Mouse (Mus musculus) embryonic facial prominence, embryonic 14.5 days (tissue): ENCODE measurements around the gene Cnga3. TPM values are rescaled to one million over a fixed set of nuclear protein-coding genes. Genes with fewer than 3 reads are reported as not detected.
A peak's percentile ranks its signal among the peaks of the same experiment; 100 is the strongest.

Source experiments
- ATAC-seq: fragments of 200-750 bp; cut with Nextera tagmentation; 2 replicates; pipeline ENCODE4 v1.8.0; 2017; ENCODE audit warnings: low read depth, moderate number of reproducible peaks, moderate TSS enrichment
- DNase-seq: peaks from one replicate; pipeline ENCODE4 v3.0.0-alpha.2; 2015; ENCODE audit warnings: low spot score
- H3K27ac ChIP-seq: fragments of 300-500 bp; sonication (generic); replicated peaks from 2 replicates; pipeline ENCODE4 v1.5.1; 2014; ENCODE audit warnings: low read depth, mild to moderate bottlenecking, low read length, moderate library complexity
- H3K27me3 ChIP-seq: fragments of 300-500 bp; sonication (generic); replicated peaks from 2 replicates; pipeline ENCODE4 v1.6.1; 2014; ENCODE audit warnings: low read length; ENCODE audit not compliant: control insufficient read depth, insufficient read depth
- H3K36me3 ChIP-seq: fragments of 300-500 bp; sonication (generic); 2 replicates; pipeline ENCODE4 v1.6.1; 2014; ENCODE audit warnings: low read length, mixed read lengths; ENCODE audit not compliant: control insufficient read depth, insufficient read depth
- H3K4me1 ChIP-seq: fragments of 300-500 bp; sonication (generic); 2 replicates; pipeline ENCODE4 v1.6.1; 2014; ENCODE audit warnings: antibody characterized with exemption, low read length; ENCODE audit not compliant: control insufficient read depth, insufficient read depth
- H3K4me2 ChIP-seq: fragments of 300-500 bp; sonication (generic); 2 replicates; pipeline ENCODE4 v1.6.1; 2014; ENCODE audit warnings: low read depth, mild to moderate bottlenecking, low read length, moderate library complexity, mixed read lengths
- H3K4me3 ChIP-seq: fragments of 300-500 bp; sonication (generic); 2 replicates; pipeline ENCODE4 v1.5.1; 2014; ENCODE audit warnings: low read depth, mild to moderate bottlenecking, low read length
- H3K9ac ChIP-seq: fragments of 300-500 bp; sonication (generic); 2 replicates; pipeline ENCODE4 v1.6.1; 2014; ENCODE audit warnings: low read depth, mild to moderate bottlenecking, low read length, moderate library complexity, mixed read lengths
- H3K9me3 ChIP-seq: fragments of 300-500 bp; sonication (generic); 2 replicates; pipeline ENCODE4 v1.6.1; 2016; ENCODE audit warnings: low read length; ENCODE audit not compliant: control insufficient read depth
- WGBS: fragments of 180-500 bp; shearing (Covaris S2); extraction: QIAGEN DNeasy Blood & Tissue Kit; methylation state at CpG from one replicate; pipeline ENCODE4 v1.1.7; 2014; 5-methylcytosine and 5-hydroxymethylcytosine counted together
- polyA plus RNA-seq: library from polyadenylated mRNA; unstranded; fragments of >200 nt; fragmentation: Nextera tagmentation; extraction: Ambion mirVana; gene quantifications from 2 replicates; pipeline ENCODE4 v1.2.1, GENCODE M21; 2014

The Cnga3 gene
- polyA plus RNA-seq, 1 experiment from 2014 or later = 0.22 TPM

- H3K4me3 ChIP-seq = no peak overlapping the region
- no peaks in the 10 kb centered on the region; the same call in 1 of the 2 replicates for H3K27me3 ChIP-seq
- no peaks in the 10 kb centered on the region for H3K4me1 ChIP-seq
- no peak overlapping the region for H3K4me2 ChIP-seq
- 87% methylated on average over 9 of the region's 9 CpGs for WGBS
- no peak overlapping the region for H3K27ac ChIP-seq
- no peak overlapping the region for H3K9ac ChIP-seq
- H3K9me3 ChIP-seq = no peaks in the 10 kb centered on the region
- no peaks in the 10 kb centered on the region for H3K36me3 ChIP-seq
- DNase-seq (no peak), ATAC-seq (no peak)
Measured at GRCm38 (mm10) chr1:37212375-37212774, 1.9 kb upstream of the Cnga3 start.

DNA sequence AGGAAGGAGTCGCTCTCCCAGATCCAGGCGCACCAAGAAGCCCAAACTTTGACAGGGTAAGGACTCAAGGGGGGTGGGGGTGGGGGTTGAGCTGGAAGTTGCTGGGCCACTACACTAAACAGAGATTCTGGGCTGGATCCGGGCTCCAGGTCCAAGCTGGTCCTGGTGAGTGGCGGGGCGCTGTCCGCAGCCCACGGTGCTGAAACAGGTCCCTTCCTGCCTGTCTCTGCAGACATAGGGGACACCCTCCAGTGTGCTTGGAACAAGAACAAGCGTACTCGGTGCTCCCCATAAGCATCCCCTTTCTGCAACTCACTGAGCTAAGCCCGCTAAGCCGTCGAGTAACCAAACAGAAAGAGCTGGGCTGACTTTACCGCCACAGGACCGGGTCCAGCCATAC, 4.2 kb downstream of the Cnga3 start:
- DNase-seq (peak; percentile 69), ATAC-seq (no peak)
- 3% methylated on average over 10 of the region's 14 CpGs for WGBS
- Histone ChIP-seq H3K4me2 (no peak overlapping the region), H3K4me1 (no peaks in the 10 kb centered on the region), H3K9ac (no peak overlapping the region), H3K36me3 (no peaks in the 10 kb centered on the region), H3K27ac (no peak overlapping the region), H3K27me3 (no peaks in the 10 kb centered on the region; the same call in 1 of the 2 replicates), H3K4me3 (no peak overlapping the region), H3K9me3 (no peaks in the 10 kb centered on the region)

DNA sequence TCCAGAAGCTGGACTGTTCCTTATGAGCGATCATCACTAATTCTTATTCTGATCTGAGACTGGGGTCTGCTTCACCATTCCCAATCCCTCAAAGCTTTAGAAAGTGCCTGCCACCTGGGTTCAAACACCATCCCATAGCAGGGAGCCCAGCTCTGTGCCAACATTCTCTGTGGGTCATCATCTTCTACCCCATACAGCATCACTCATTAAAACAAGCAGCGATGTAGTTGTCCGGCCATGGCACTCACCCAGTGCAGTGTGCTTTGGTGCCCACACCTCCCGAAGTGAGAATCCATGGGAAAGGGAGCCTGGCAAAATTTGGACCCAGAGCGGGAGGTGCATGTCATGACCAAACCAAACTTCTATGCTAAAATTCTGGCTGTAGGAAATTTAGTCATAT, 5.4 kb downstream of the Cnga3 start:
- WGBS = 82% methylated on average over 5 of the region's 5 CpGs
- DNase-seq = no peak
- H3K9me3 ChIP-seq = no peaks in the 10 kb centered on the region
- H3K9ac ChIP-seq = no peak overlapping the region
- no peak overlapping the region for H3K27ac ChIP-seq
- H3K36me3 ChIP-seq = no peaks in the 10 kb centered on the region
- no peak for ATAC-seq
- no peak overlapping the region for H3K4me3 ChIP-seq
- H3K4me1 ChIP-seq = no peaks in the 10 kb centered on the region
- no peaks in the 10 kb centered on the region; the same call in 1 of the 2 replicates for H3K27me3 ChIP-seq
- H3K4me2 ChIP-seq = no peak overlapping the region

GRCm38 (mm10) chr1:37220134-37220907, 6.1 kb downstream of the Cnga3 start:
- 37% methylated on average over 6 of the region's 6 CpGs for WGBS

DNA sequence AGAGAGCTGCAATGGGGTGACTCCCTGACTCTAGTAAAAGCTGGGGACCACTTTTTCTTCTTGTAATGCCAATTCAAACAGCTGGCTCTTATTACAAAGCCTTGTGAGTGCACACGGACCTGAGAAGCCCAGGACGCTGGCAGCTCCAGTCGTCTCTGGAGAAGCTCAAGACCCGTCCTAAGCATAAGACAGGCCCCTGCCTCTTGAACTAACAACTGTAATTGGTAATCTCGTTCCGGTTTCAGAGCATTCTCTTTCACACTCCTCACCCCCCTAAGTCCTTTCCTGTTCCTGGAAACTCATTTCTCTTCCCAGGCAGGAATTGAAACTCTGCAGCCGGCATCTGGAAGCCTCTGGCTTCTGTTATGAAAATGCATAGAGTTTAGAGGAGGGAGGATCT, 7.8 kb downstream of the Cnga3 start:
- Histone ChIP-seq H3K4me2 (no peak overlapping the region), H3K9me3 (no peaks in the 10 kb centered on the region), H3K9ac (no peak overlapping the region), H3K27ac (no peak overlapping the region), H3K36me3 (no peaks in the 10 kb centered on the region), H3K4me3 (no peak overlapping the region), H3K27me3 (no peaks in the 10 kb centered on the region; the same call in 1 of the 2 replicates), H3K4me1 (no peaks in the 10 kb centered on the region)
- WGBS = 38% methylated on average over 7 of the region's 7 CpGs
- ATAC-seq (no peak), DNase-seq (no peak)

More at GRCm38 (mm10) chr1:37220134-37220907, 6.1 kb downstream of the Cnga3 start:
- Histone ChIP-seq H3K9ac (no peak overlapping the region), H3K4me3 (no peak overlapping the region), H3K9me3 (no peaks in the 10 kb centered on the region), H3K4me2 (no peak overlapping the region), H3K4me1 (no peaks in the 10 kb centered on the region), H3K36me3 (no peaks in the 10 kb centered on the region), H3K27me3 (no peaks in the 10 kb centered on the region; the same call in 1 of the 2 replicates), H3K27ac (no peak overlapping the region)
- DNase-seq = peak; percentile 72
- peak; percentile 85; the same call in 1 of the 2 replicates for ATAC-seq

DNA sequence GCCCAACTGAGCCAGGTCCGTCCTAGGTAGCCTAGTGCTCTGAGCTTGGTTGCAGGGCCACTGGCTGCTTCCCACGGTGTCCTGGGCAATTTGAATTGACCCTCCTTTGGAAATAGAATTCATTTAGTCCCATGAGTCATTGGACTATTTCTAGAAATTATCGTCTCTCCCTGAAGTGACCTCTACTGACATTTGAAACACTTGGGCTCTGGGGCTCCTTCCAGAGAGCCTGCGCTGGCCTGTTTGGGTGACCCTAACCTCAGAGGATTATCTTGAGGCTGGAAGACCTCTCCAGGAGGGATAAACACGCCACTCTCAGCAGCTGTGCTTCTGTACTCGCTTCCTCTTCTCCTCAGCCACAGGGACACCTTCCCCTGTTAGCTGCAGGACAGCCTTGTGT, 16.2 kb downstream of the Cnga3 start:
- ATAC-seq = no peak

DNA sequence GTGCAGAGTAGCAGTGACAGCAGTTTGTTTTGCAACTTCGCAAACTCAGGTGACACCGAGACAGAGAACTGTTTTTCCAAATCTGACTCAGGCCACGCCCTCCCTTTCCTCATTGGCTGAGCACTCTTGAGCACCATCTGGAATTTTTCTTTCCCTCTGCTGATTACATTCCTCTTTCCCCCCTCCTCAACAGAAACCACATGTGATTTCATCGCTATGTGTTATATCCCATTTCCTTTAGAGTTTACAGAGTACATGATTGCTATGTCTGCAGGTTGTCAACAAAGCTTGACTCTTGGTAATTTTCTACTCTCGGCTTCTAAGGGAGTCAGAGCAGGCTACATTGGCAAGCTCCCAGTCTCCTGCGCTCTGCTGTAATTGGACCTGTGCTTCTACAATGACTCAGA, 17.1 kb downstream of the Cnga3 start:
- H3K27ac ChIP-seq = no peak overlapping the region
- WGBS = 19% methylated on average over 6 of the region's 6 CpGs
- peak overlapping the region; percentile 20; the same call in 1 of the 2 replicates for H3K4me2 ChIP-seq
- no peak overlapping the region; the same call in 1 of the 2 replicates for H3K4me3 ChIP-seq
- no peaks in the 10 kb centered on the region for H3K36me3 ChIP-seq
- DNase-seq = peak; percentile 88
- H3K27me3 ChIP-seq = no peaks in the 10 kb centered on the region
- ATAC-seq = peak; percentile 94
- H3K9me3 ChIP-seq = peaks cover 6% of the 10 kb centered on the region; the same call in 1 of the 2 replicates
- H3K4me1 ChIP-seq = no peaks in the 10 kb centered on the region
- H3K9ac ChIP-seq = no peak overlapping the region

More for the DNA sequence above, 16.2 kb downstream of the Cnga3 start:
- H3K9ac ChIP-seq = no peak overlapping the region
- DNase-seq = no peak
- H3K36me3 ChIP-seq = no peaks in the 10 kb centered on the region
- no peak overlapping the region for H3K27ac ChIP-seq
- no peaks in the 10 kb centered on the region for H3K4me1 ChIP-seq
- no peaks in the 10 kb centered on the region for H3K27me3 ChIP-seq
- H3K9me3 ChIP-seq = peaks cover 6% of the 10 kb centered on the region; the same call in 1 of the 2 replicates
- no peak overlapping the region for H3K4me3 ChIP-seq
- 63% methylated on average over 6 of the region's 6 CpGs for WGBS
- no peak overlapping the region for H3K4me2 ChIP-seq

- no peak overlapping the region for H3K27ac ChIP-seq
- no peak overlapping the region for H3K9ac ChIP-seq
- no peaks in the 10 kb centered on the region for H3K27me3 ChIP-seq
- H3K9me3 ChIP-seq = no peaks in the 10 kb centered on the region
- H3K4me3 ChIP-seq = no peak overlapping the region
- no peak overlapping the region for H3K4me2 ChIP-seq
- DNase-seq (peak; percentile 37), ATAC-seq (no peak)
- no peaks in the 10 kb centered on the region for H3K36me3 ChIP-seq
- 0 out of 2 replicates have a peak, but pooled peaks cover 3% of the 10 kb centered on the region for H3K4me1 ChIP-seq
- 61% methylated on average over 10 of the region's 10 CpGs for WGBS
Measured at GRCm38 (mm10) chr1:37239045-37239635, 24.9 kb downstream of the Cnga3 start.
